Mouse (Mus musculus): ENCODE measurements around the gene Erc1.

GRCm38 (mm10) chr6:119521482-119521900 is 326.5 kb downstream of the Erc1 start:
- TF ChIP-seq POLR2A (IDR thresholded peaks at IDR 0.05; ENCODE audit: low read depth, low read length) (no peak), CTCF (IDR thresholded peaks at IDR 0.05; ENCODE audit: extremely low read depth, insufficient read depth, insufficient read length, insufficient replicate concordance) (no peak)

Data from spleen, adult 2 months (tissue).